Mouse (Mus musculus): ENCODE results near the gene E4f1. TPM values are rescaled to one million over a fixed set of nuclear protein-coding genes. Genes with fewer than 3 reads are reported as not detected.

E4f1 gene
- polyA plus RNA-seq, 1 experiment from 2014 or later: 44.9 TPM

- H3K4me1 ChIP-seq: peaks cover 11% of the 10 kb centered on the region
- H3K4me3 ChIP-seq: no peak overlapping the region
- no peaks in the 10 kb centered on the region for H3K27me3 ChIP-seq
- H3K9ac ChIP-seq (replicated peaks): no peak overlapping the region
- 91% methylated on average over 5 of the region's 5 CpGs for WGBS
- no peak overlapping the region for H3K27ac ChIP-seq (replicated peaks)
- ATAC-seq (replicated peaks): no peak
- H3K4me2 ChIP-seq (replicated peaks): no peak overlapping the region
- H3K9me3 ChIP-seq: no peaks in the 10 kb centered on the region
- peaks cover 56% of the 10 kb centered on the region for H3K36me3 ChIP-seq
Observed at GRCm38 (mm10) chr17:24424489-24424888, 45.6 kb downstream of the E4f1 start.

- H3K9me3 ChIP-seq: no peaks in the 10 kb centered on the region
- H3K4me3 ChIP-seq: no peak overlapping the region
- WGBS: 96% methylated on average over 4 of the region's 4 CpGs
- no peak overlapping the region for H3K27ac ChIP-seq (replicated peaks)
- peaks cover 11% of the 10 kb centered on the region for H3K4me1 ChIP-seq
- H3K9ac ChIP-seq (replicated peaks): no peak overlapping the region
- H3K36me3 ChIP-seq: peaks cover 68% of the 10 kb centered on the region
- H3K27me3 ChIP-seq: no peaks in the 10 kb centered on the region
- no peak for ATAC-seq (replicated peaks)
- no peak overlapping the region for H3K4me2 ChIP-seq (replicated peaks)
Observed at GRCm38 (mm10) chr17:24423114-24423513, 47.0 kb downstream of the E4f1 start.

- no peak for ATAC-seq (replicated peaks)
- Histone ChIP-seq H3K36me3 (peaks cover 40% of the 10 kb centered on the region), H3K9me3 (no peaks in the 10 kb centered on the region), H3K9ac (replicated peaks) (peak overlapping the region; percentile 87; the same call in 1 of the 2 replicates), H3K27ac (replicated peaks) (no peak overlapping the region), H3K4me2 (replicated peaks) (peak overlapping the region; percentile 81), H3K4me3 (peak overlapping the region; percentile 83; the same call in 1 of the 2 replicates), H3K27me3 (no peaks in the 10 kb centered on the region), H3K4me1 (peaks cover 38% of the 10 kb centered on the region)
- 85% methylated on average over 3 of the region's 3 CpGs for WGBS
Observed at GRCm38 (mm10) chr17:24416051-24416652, 54.0 kb downstream of the E4f1 start.

- H3K36me3 ChIP-seq: peaks cover 37% of the 10 kb centered on the region
- H3K27me3 ChIP-seq: no peaks in the 10 kb centered on the region
- peaks cover 38% of the 10 kb centered on the region for H3K4me1 ChIP-seq
- H3K4me3 ChIP-seq: peak overlapping the region; percentile 83
- H3K9ac ChIP-seq (replicated peaks): peak overlapping the region; percentile 87
- no peaks in the 10 kb centered on the region for H3K9me3 ChIP-seq
- WGBS: under 1% methylated on average over 21 of the region's 21 CpGs
- peak overlapping the region; percentile 81 for H3K4me2 ChIP-seq (replicated peaks)
- peak overlapping the region; percentile 85 for H3K27ac ChIP-seq (replicated peaks)
- ATAC-seq (replicated peaks): peak; percentile 1; the same call in 1 of the 2 replicates
Observed at GRCm38 (mm10) chr17:24415011-24415410, 55.1 kb downstream of the E4f1 start.

- no peaks in the 10 kb centered on the region for H3K9me3 ChIP-seq
- ATAC-seq (replicated peaks): peak; percentile 96
- H3K4me1 ChIP-seq: peaks cover 38% of the 10 kb centered on the region
- H3K27me3 ChIP-seq: no peaks in the 10 kb centered on the region
- WGBS: 0% methylated on average over 64 of the region's 64 CpGs
- H3K36me3 ChIP-seq: peaks cover 37% of the 10 kb centered on the region
- H3K27ac ChIP-seq (replicated peaks): peak within 1 kb of the TSS; percentile 85
- H3K4me2 ChIP-seq (replicated peaks): peak within 1 kb of the TSS; percentile 81
- H3K4me3 ChIP-seq: peak within 1 kb of the TSS; percentile 83
- peak within 1 kb of the TSS; percentile 87 for H3K9ac ChIP-seq (replicated peaks)
Observed at GRCm38 (mm10) chr17:24414230-24414976, 55.7 kb downstream of the E4f1 start, which contains the start of gene Rnps1. Gene Rnps1, plus strand, starts transcription at chr17:24414565.

- peak overlapping the region; percentile 75 for H3K27ac ChIP-seq (replicated peaks)
- peaks cover 38% of the 10 kb centered on the region for H3K4me1 ChIP-seq
- H3K4me2 ChIP-seq (replicated peaks): peak overlapping the region; percentile 81
- peak overlapping the region; percentile 83 for H3K4me3 ChIP-seq
- peak overlapping the region; percentile 61 for H3K9ac ChIP-seq (replicated peaks)
- no peaks in the 10 kb centered on the region for H3K27me3 ChIP-seq
- peak; percentile 44; the same call in 1 of the 2 replicates for ATAC-seq (replicated peaks)
- peaks cover 37% of the 10 kb centered on the region for H3K36me3 ChIP-seq
- 35% methylated on average over 22 of the region's 22 CpGs for WGBS
- no peaks in the 10 kb centered on the region for H3K9me3 ChIP-seq
Observed at GRCm38 (mm10) chr17:24413557-24414211, 56.4 kb downstream of the E4f1 start.

GRCm38 (mm10) chr17:24407116-24407803, 62.9 kb downstream of the E4f1 start:
- no peak overlapping the region for H3K4me3 ChIP-seq
- no peak overlapping the region for H3K9ac ChIP-seq (replicated peaks)
- H3K9me3 ChIP-seq: no peaks in the 10 kb centered on the region
- no peak overlapping the region for H3K4me2 ChIP-seq (replicated peaks)
- ATAC-seq (replicated peaks): no peak
- no peaks in the 10 kb centered on the region for H3K27me3 ChIP-seq
- WGBS: 87% methylated on average over 12 of the region's 12 CpGs
- H3K27ac ChIP-seq (replicated peaks): no peak overlapping the region
- peaks cover 80% of the 10 kb centered on the region for H3K36me3 ChIP-seq
- H3K4me1 ChIP-seq: no peaks in the 10 kb centered on the region

GRCm38 (mm10) chr17:24402371-24402770, 67.7 kb downstream of the E4f1 start:
- no peak overlapping the region for H3K4me3 ChIP-seq
- WGBS: 77% methylated on average over 3 of the region's 3 CpGs
- no peak overlapping the region for H3K27ac ChIP-seq (replicated peaks)
- peaks cover 78% of the 10 kb centered on the region for H3K36me3 ChIP-seq
- no peaks in the 10 kb centered on the region for H3K9me3 ChIP-seq
- H3K4me1 ChIP-seq: no peaks in the 10 kb centered on the region
- ATAC-seq (replicated peaks): no peak
- no peaks in the 10 kb centered on the region for H3K27me3 ChIP-seq
- no peak overlapping the region for H3K4me2 ChIP-seq (replicated peaks)
- H3K9ac ChIP-seq (replicated peaks): no peak overlapping the region

GRCm38 (mm10) chr17:24394456-24394855, 75.7 kb downstream of the E4f1 start:
- H3K9ac ChIP-seq (replicated peaks): no peak overlapping the region
- no peak overlapping the region for H3K27ac ChIP-seq (replicated peaks)
- H3K4me2 ChIP-seq (replicated peaks): no peak overlapping the region
- peaks cover 31% of the 10 kb centered on the region; the same call in 1 of the 2 replicates for H3K36me3 ChIP-seq
- H3K27me3 ChIP-seq: no peaks in the 10 kb centered on the region
- H3K9me3 ChIP-seq: no peaks in the 10 kb centered on the region
- H3K4me3 ChIP-seq: no peak overlapping the region
- WGBS: 93% methylated on average over 7 of the region's 7 CpGs
- no peaks in the 10 kb centered on the region for H3K4me1 ChIP-seq
- ATAC-seq (replicated peaks): no peak

Data from forebrain, embryonic 15.5 days (tissue).